Mouse (Mus musculus) forebrain, embryonic 12.5 days (tissue): ENCODE measurements around the gene Zfp820. TPM values are rescaled to one million over a fixed set of nuclear protein-coding genes. Genes with fewer than 3 reads are reported as not detected.
"Not testable (repeated sequence)": the region's sequence is repeated elsewhere in the genome, so short reads cannot be mapped to it uniquely, and the experiment has no call there.

Experiments used
- ATAC-seq: fragments of 200-750 bp; cut with Nextera tagmentation; 2 replicates; pipeline ENCODE4 v1.8.0; 2017; ENCODE audit warnings: moderate TSS enrichment; ENCODE audit not compliant: low FRiP score
- H3K27ac ChIP-seq: fragments of 300-500 bp; sonication (generic); 2 replicates; pipeline ENCODE4 v1.5.1; 2016; ENCODE audit warnings: mild to moderate bottlenecking
- H3K27me3 ChIP-seq: fragments of 300-500 bp; sonication (generic); 2 replicates; pipeline ENCODE4 v1.6.1; 2016; ENCODE audit warnings: mild to moderate bottlenecking
- H3K36me3 ChIP-seq: fragments of 300-500 bp; sonication (generic); replicated peaks from 2 replicates; pipeline ENCODE4 v1.6.1; 2016; ENCODE audit warnings: mild to moderate bottlenecking
- H3K4me1 ChIP-seq: fragments of 300-500 bp; sonication (generic); 2 replicates; pipeline ENCODE4 v1.6.1; 2016
- H3K4me2 ChIP-seq: fragments of 300-500 bp; sonication (generic); 2 replicates; pipeline ENCODE4 v1.6.1; 2016; ENCODE audit warnings: mild to moderate bottlenecking, moderate library complexity
- H3K4me3 ChIP-seq: fragments of 300-500 bp; sonication (generic); replicated peaks from 2 replicates; pipeline ENCODE4 v1.5.1; 2016; ENCODE audit warnings: mild to moderate bottlenecking
- H3K9ac ChIP-seq: fragments of 300-500 bp; sonication (generic); 2 replicates; pipeline ENCODE4 v1.6.1; 2016; ENCODE audit warnings: mild to moderate bottlenecking
- H3K9me3 ChIP-seq: fragments of 300-500 bp; sonication (generic); 2 replicates; pipeline ENCODE4 v1.6.1; 2016
- WGBS: fragments of 180-500 bp; shearing (Covaris S2); methylation state at CpG from one replicate; pipeline ENCODE4 v1.1.7; 2016; 5-methylcytosine and 5-hydroxymethylcytosine counted together
- polyA plus RNA-seq: library from polyadenylated mRNA; unstranded; fragments of >200 nt; fragmentation: Nextera tagmentation; extraction: Ambion mirVana; gene quantifications from 2 replicates; pipeline ENCODE4 v1.2.1, GENCODE M21; 2016

Gene Zfp820
- 5.6 and 6.7 TPM in 2 replicates for polyA plus RNA-seq

- Histone ChIP-seq H3K27ac (no peak within 1 kb of the TSS), H3K9ac (peak within 1 kb of the TSS; percentile 76), H3K9me3 (no peaks in the 10 kb centered on the region), H3K4me3 (peak within 1 kb of the TSS; percentile 67), H3K36me3 (no peaks in the 10 kb centered on the region), H3K4me1 (no peaks in the 10 kb centered on the region), H3K4me2 (peak within 1 kb of the TSS; percentile 59), H3K27me3 (no peaks in the 10 kb centered on the region)
- peak; percentile 99 for ATAC-seq
- 4% methylated on average over 22 of the region's 22 CpGs for WGBS
Measured at GRCm38 (mm10) chr17:21845545-21846321, at the start of gene Zfp820. Zfp820 (minus strand) TSS chr17:21845772.

- Histone ChIP-seq H3K9me3 (0 out of 2 replicates have a peak, but pooled peaks cover 1% of the 10 kb centered on the region), H3K4me3 (no peak overlapping the region), H3K4me1 (no peaks in the 10 kb centered on the region), H3K9ac (no peak overlapping the region), H3K4me2 (no peak overlapping the region), H3K27ac (no peak overlapping the region), H3K27me3 (no peaks in the 10 kb centered on the region), H3K36me3 (no peaks in the 10 kb centered on the region)
- no peak for ATAC-seq
- WGBS, result 91% methylated on average over 1 of the region's 1 CpGs
Measured at GRCm38 (mm10) chr17:21871256-21871655, 25.7 kb upstream of the Zfp820 start.

- peak; percentile 17; the same call in 1 of the 2 replicates for ATAC-seq
- not testable (repeated sequence) for H3K4me1 ChIP-seq, H3K36me3 ChIP-seq, H3K27ac ChIP-seq, H3K9me3 ChIP-seq, H3K4me2 ChIP-seq, H3K9ac ChIP-seq, H3K27me3 ChIP-seq, H3K4me3 ChIP-seq
- WGBS, result 95% methylated on average over 8 of the region's 8 CpGs
Measured at GRCm38 (mm10) chr17:21846322-21846582, 680 bp upstream of the Zfp820 start.

GRCm38 (mm10) chr17:21838510-21838909 lies 7.1 kb downstream of the Zfp820 start:
- Histone ChIP-seq H3K27me3 (no peaks in the 10 kb centered on the region), H3K4me2 (no peak overlapping the region), H3K4me3 (no peak overlapping the region), H3K9ac (no peak overlapping the region), H3K36me3 (no peaks in the 10 kb centered on the region), H3K4me1 (no peaks in the 10 kb centered on the region), H3K27ac (no peak overlapping the region), H3K9me3 (no peaks in the 10 kb centered on the region)
- 62% methylated on average over 2 of the region's 2 CpGs for WGBS
- ATAC-seq, result no peak

- H3K4me3 ChIP-seq, H3K9me3 ChIP-seq, H3K27me3 ChIP-seq, H3K4me2 ChIP-seq, H3K27ac ChIP-seq, ATAC-seq, H3K36me3 ChIP-seq, H3K9ac ChIP-seq, H3K4me1 ChIP-seq: not testable (repeated sequence)
- 50% methylated on average over 19 of the region's 19 CpGs for WGBS
Measured at GRCm38 (mm10) chr17:21801373-21801772, 44.2 kb downstream of the Zfp820 start.

GRCm38 (mm10) chr17:21792256-21792655 lies 53.3 kb downstream of the Zfp820 start:
- WGBS, result 80% methylated on average over 4 of the region's 4 CpGs
- Histone ChIP-seq H3K27me3 (no peaks in the 10 kb centered on the region), H3K4me3 (no peak overlapping the region), H3K27ac (no peak overlapping the region), H3K9ac (no peak overlapping the region), H3K9me3 (peaks cover 4% of the 10 kb centered on the region; the same call in 1 of the 2 replicates), H3K4me1 (no peaks in the 10 kb centered on the region), H3K4me2 (no peak overlapping the region), H3K36me3 (no peaks in the 10 kb centered on the region)
- no peak for ATAC-seq

GRCm38 (mm10) chr17:21770336-21770735 lies 75.2 kb downstream of the Zfp820 start:
- Histone ChIP-seq H3K9me3 (no peaks in the 10 kb centered on the region), H3K4me3 (no peak overlapping the region), H3K36me3 (no peaks in the 10 kb centered on the region), H3K4me2 (no peak overlapping the region), H3K9ac (no peak overlapping the region), H3K27ac (no peak overlapping the region), H3K27me3 (no peaks in the 10 kb centered on the region), H3K4me1 (no peaks in the 10 kb centered on the region)
- WGBS, result 91% methylated on average over 2 of the region's 2 CpGs
- no peak for ATAC-seq

Other genes starting within 250 kb of the Zfp820 start
- gene Zfp983, start 195.1 kb downstream of the Zfp820 start, polyA plus RNA-seq, result 8.5 and 8.6 TPM in 2 replicates
- 9.3 and 10.5 TPM in 2 replicates for gene Gm10226, start 153.9 kb downstream of the Zfp820 start, polyA plus RNA-seq
- gene Zfp760, start 138.0 kb downstream of the Zfp820 start, polyA plus RNA-seq, result 25.1 and 25.9 TPM in 2 replicates
- gene Zfp229, start 115.0 kb downstream of the Zfp820 start, polyA plus RNA-seq, result 10.5 and 10.8 TPM in 2 replicates
- 9.5 and 9.6 TPM in 2 replicates for gene Zfp995, start 64.2 kb upstream of the Zfp820 start, polyA plus RNA-seq
- gene Zfp942, start 116.7 kb upstream of the Zfp820 start, polyA plus RNA-seq, result 25.3 and 26.2 TPM in 2 replicates
- 19.4 and 21.4 TPM in 2 replicates for gene Zfp943, start 116.8 kb upstream of the Zfp820 start, polyA plus RNA-seq